In the genomic region with DNA sequence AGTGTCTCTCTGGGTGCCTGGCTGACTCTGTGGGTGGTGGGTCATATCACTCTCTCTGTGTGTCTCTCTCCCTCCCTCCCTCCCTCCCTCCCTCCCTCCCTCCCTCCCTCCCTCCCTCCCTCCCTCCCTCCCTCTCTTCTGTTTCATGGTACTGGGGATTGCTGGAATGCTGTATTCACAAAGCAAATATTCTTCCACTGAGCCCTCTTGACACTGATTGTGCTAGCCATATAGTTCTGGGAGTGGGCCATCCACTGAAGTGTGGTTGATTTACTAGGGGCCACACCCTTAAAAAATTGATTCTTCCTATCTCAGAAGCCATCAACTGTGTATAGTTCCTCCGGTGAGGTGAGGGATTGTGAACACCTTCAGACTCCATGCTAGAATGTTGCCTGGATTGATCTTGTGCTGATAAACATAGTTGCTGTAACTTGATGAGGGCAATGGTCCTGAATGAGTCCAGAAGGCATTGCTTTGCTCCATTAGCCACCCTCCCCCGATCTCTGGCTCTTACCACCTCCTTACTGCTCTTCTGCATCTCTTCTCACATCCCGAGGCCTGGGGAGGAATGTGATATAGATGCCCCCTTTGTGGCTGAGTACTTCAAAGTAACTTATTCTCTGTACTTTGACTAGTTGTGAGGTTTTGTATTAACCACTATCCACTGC, we compare ENCODE assay signal across 13 mouse cellular contexts.
"Had no signal": no experiment of that assay in that cellular context is flagged by ENCODE, and none has a peak within 500 bp of the region (broad histone marks: within the 10 kb centered on the region; RNA-seq: fewer than 3 reads in every experiment).

No protein-coding gene starts in this region.

- DNase-seq: kidney, postnatal 14 days; left cerebral cortex, postnatal 4 days; liver, postnatal 0 days; lung, embryonic 14.5 days; midbrain, embryonic 14.5 days; thymus, adult 18-20 months; thymus, postnatal 36 days had no signal

- H3K27ac ChIP-seq: limb, embryonic 12.5 days; limb, embryonic 15.5 days; liver, embryonic 14.5 days; macrophage had no signal

- ATAC-seq: liver, postnatal 0 days; lung, postnatal 0 days had no signal

- H3K9ac ChIP-seq: limb, embryonic 12.5 days; limb, embryonic 15.5 days; liver, embryonic 14.5 days; liver, postnatal 0 days; lung, embryonic 14.5 days had no signal

- H3K36me3 ChIP-seq: limb, embryonic 12.5 days; limb, embryonic 15.5 days had no signal

- H3K4me2 ChIP-seq: limb, embryonic 12.5 days; limb, embryonic 15.5 days; liver, embryonic 11.5 days; lung, embryonic 14.5 days had no signal

- H3K9me3 ChIP-seq: limb, embryonic 12.5 days; limb, embryonic 15.5 days had no signal

- H3K4me1 ChIP-seq: limb, embryonic 12.5 days; limb, embryonic 15.5 days had no signal

- H3K27me3 ChIP-seq: limb, embryonic 12.5 days; limb, embryonic 15.5 days had no signal

- H3K4me3 ChIP-seq: limb, embryonic 12.5 days; limb, embryonic 15.5 days had no signal
